Comparison of ENCODE assay signal across 9 mouse cellular contexts in genomic region chr4:83314261-83314793, GRCm38 (mm10). TPM values are rescaled to one million over a fixed set of nuclear protein-coding genes. Genes with fewer than 3 reads are reported as not detected.
DNase-seq lines count a peak whose midpoint lies in the region; ATAC-seq and TF ChIP-seq lines count a peak whose summit lies in the region.
"Had no signal": no experiment of that assay in that cellular context is flagged by ENCODE, and none has a peak within 500 bp of the region (broad histone marks: within the 10 kb centered on the region; RNA-seq: fewer than 3 reads in every experiment).

No protein-coding gene starts in this region.

- H3K4me3 ChIP-seq in kidney, embryonic 14.5 days (ENCODE audit: low read length) = no peak overlapping the region
- H3K4me3 ChIP-seq in neural tube, embryonic 14.5 days (ENCODE audit: low read depth, low read length) = no peak overlapping the region
- H3K4me3 ChIP-seq in cerebellum, adult 2 months (replicated peaks; ENCODE audit: insufficient read depth, low read depth, low read length) = no peak overlapping the region
- H3K4me3 ChIP-seq: limb, embryonic 13.5 days had no signal

- 37% methylated on average over 7 of the region's 7 CpGs for WGBS in kidney, embryonic 14.5 days
- WGBS in neural tube, embryonic 14.5 days = 34% methylated on average over 7 of the region's 7 CpGs
- WGBS in cerebellum, adult 2 months = 87% methylated on average over 7 of the region's 7 CpGs

- H3K27ac ChIP-seq in kidney, embryonic 14.5 days (ENCODE audit: low read depth, low read length) = no peak overlapping the region
- no peak overlapping the region for H3K27ac ChIP-seq in neural tube, embryonic 14.5 days (ENCODE audit: low read depth, low read length)
- no peak overlapping the region for H3K27ac ChIP-seq in cerebellum, adult 2 months (ENCODE audit: insufficient read depth, low read length)
- H3K27ac ChIP-seq: limb, embryonic 13.5 days had no signal

- H3K27me3 ChIP-seq in kidney, embryonic 14.5 days (ENCODE audit: control insufficient read depth, insufficient read depth, low read length) = no peaks in the 10 kb centered on the region
- H3K27me3 ChIP-seq in neural tube, embryonic 14.5 days (ENCODE audit: control insufficient read depth, insufficient read depth, low read length) = no peaks in the 10 kb centered on the region
- H3K27me3 ChIP-seq in cerebellum, adult 2 months (ENCODE audit: control insufficient read depth, insufficient read depth, low read length) = no peaks in the 10 kb centered on the region
- H3K27me3 ChIP-seq: limb, embryonic 13.5 days had no signal

- no peak overlapping the region for H3K9ac ChIP-seq in kidney, embryonic 14.5 days (ENCODE audit: low read depth, low read length)
- H3K9ac ChIP-seq in neural tube, embryonic 14.5 days (replicated peaks; ENCODE audit: low read depth, low read length) = no peak overlapping the region
- H3K9ac ChIP-seq: limb, embryonic 13.5 days had no signal

- TF ChIP-seq POLR2A in cerebellum, adult 2 months (IDR thresholded peaks at IDR 0.05; ENCODE audit: borderline replicate concordance, insufficient read depth, low read length) = no peak

- H3K9me3 ChIP-seq in kidney, embryonic 14.5 days (ENCODE audit: control insufficient read depth, low read length) = no peaks in the 10 kb centered on the region
- no peaks in the 10 kb centered on the region for H3K9me3 ChIP-seq in neural tube, embryonic 14.5 days (ENCODE audit: control insufficient read depth, low read length)
- H3K9me3 ChIP-seq: limb, embryonic 13.5 days had no signal

- peak; percentile 51; the same call in 1 of the 2 replicates for ATAC-seq in kidney, embryonic 14.5 days (ENCODE audit: low FRiP score, low TSS enrichment)
- peak; percentile 63 for ATAC-seq in neural tube, embryonic 14.5 days (ENCODE audit: low read depth)

- no peak overlapping the region for H3K4me2 ChIP-seq in kidney, embryonic 14.5 days (replicated peaks; ENCODE audit: low read depth, low read length)
- H3K4me2 ChIP-seq in neural tube, embryonic 14.5 days (ENCODE audit: low read depth, low read length) = no peak overlapping the region

- DNase-seq in kidney, adult 18-20 months = no peak
- peak; percentile 55 to 56 for DNase-seq in B cell, adult 2 months
- DNase-seq in embryo, embryonic 11.5 days (ENCODE audit: low read depth, low spot score) = peak; percentile 22
- no peak for DNase-seq in left cerebral cortex, postnatal 25 days (ENCODE audit: low spot score in 2 of 2)
- no peak for DNase-seq in cerebellum, adult 2 months
- no peak for DNase-seq in cerebellum, adult 8-10 months

- intact Hi-C loops in left cerebral cortex, postnatal 25 days (cut with DNase I) = no loop called here

- TF ChIP-seq CTCF in cerebellum, adult 2 months (IDR thresholded peaks at IDR 0.05; ENCODE audit: borderline replicate concordance, insufficient read depth, low read depth, low read length) = no peak

- H3K4me1 ChIP-seq in kidney, embryonic 14.5 days (ENCODE audit: control insufficient read depth, insufficient read depth, low read length) = peaks cover 21% of the 10 kb centered on the region
- H3K4me1 ChIP-seq in neural tube, embryonic 14.5 days (ENCODE audit: control insufficient read depth, insufficient read depth, low read length) = no peaks in the 10 kb centered on the region
- no peaks in the 10 kb centered on the region; the same call in 1 of the 2 replicates for H3K4me1 ChIP-seq in cerebellum, adult 2 months (ENCODE audit: control insufficient read depth, insufficient read depth, low read length)

- H3K36me3 ChIP-seq in kidney, embryonic 14.5 days (ENCODE audit: control insufficient read depth, insufficient read depth, low read length) = no peaks in the 10 kb centered on the region
- H3K36me3 ChIP-seq in neural tube, embryonic 14.5 days (ENCODE audit: control insufficient read depth, insufficient read depth, low read length) = no peaks in the 10 kb centered on the region
- H3K36me3 ChIP-seq: limb, embryonic 13.5 days had no signal

RNA-seq across cellular contexts. Expression of gene Ttc39b, which starts 9.7 kb away (rescaled TPM):
- polyA plus RNA-seq in kidney, embryonic 14.5 days (2014; fragmentation: Nextera tagmentation; extraction: Ambion mirVana) = 2.2 and 2.3 TPM in 2 replicates
- 7.9 and 10.9 TPM in 2 replicates for polyA plus RNA-seq in neural tube, embryonic 14.5 days (2014; fragmentation: Nextera tagmentation; extraction: Ambion mirVana)
- total RNA-seq in left cerebral cortex, postnatal 25 days (2021) = 10 to 100 TPM; 61.7 to 66.5 TPM
- 23.7 and 24.3 TPM in 2 replicates for polyA plus RNA-seq in cerebellum, adult 2 months (2012; rRNA removed)

Comparison
In these comparisons a context has a peak if more than half of its experiments do, and no peak if none do; other contexts are left out.
1. DNase-seq: peak in B cell, adult 2 months (2 of 2) and embryo, embryonic 11.5 days (single experiment); none in kidney, adult 18-20 months (single experiment), left cerebral cortex, postnatal 25 days (0 of 2), cerebellum, adult 2 months (0 of 2) and cerebellum, adult 8-10 months (single experiment).